Mouse (Mus musculus): ENCODE measurements at regions not wholly inside any gene's neighbourhood (a gene's known extent, or its start where the extent isn't known, plus 50 kb on each side); places are given as distances from the start of the nearest gene placed in this dataset.

GRCm38 (mm10) chr10:67339371-67339929 is 54.3 kb upstream of the Nrbf2 start:
- no peak overlapping the region for H3K4me2 ChIP-seq (replicated peaks)
- H3K4me1 ChIP-seq (replicated peaks): no peaks in the 10 kb centered on the region
- 55% methylated on average over 10 of the region's 10 CpGs for WGBS
- H3K36me3 ChIP-seq: no peaks in the 10 kb centered on the region
- H3K27me3 ChIP-seq: no peaks in the 10 kb centered on the region
- H3K9me3 ChIP-seq: no peaks in the 10 kb centered on the region
- ATAC-seq: no peak
- H3K9ac ChIP-seq (replicated peaks): no peak overlapping the region
- H3K27ac ChIP-seq: no peak overlapping the region
- H3K4me3 ChIP-seq (replicated peaks): no peak overlapping the region

GRCm38 (mm10) chr10:67344722-67345121 is 59.6 kb upstream of the Nrbf2 start:
- Histone ChIP-seq H3K4me2 (replicated peaks) (no peak overlapping the region), H3K4me1 (replicated peaks) (no peaks in the 10 kb centered on the region), H3K27ac (no peak overlapping the region), H3K4me3 (replicated peaks) (no peak overlapping the region), H3K9ac (replicated peaks) (no peak overlapping the region), H3K36me3 (no peaks in the 10 kb centered on the region), H3K9me3 (no peaks in the 10 kb centered on the region), H3K27me3 (no peaks in the 10 kb centered on the region)
- no peak for ATAC-seq
- WGBS: 88% methylated on average over 4 of the region's 4 CpGs

GRCm38 (mm10) chr10:67350956-67351355 is 65.9 kb upstream of the Nrbf2 start:
- H3K4me2 ChIP-seq (replicated peaks): no peak overlapping the region
- H3K9ac ChIP-seq (replicated peaks): no peak overlapping the region
- 45% methylated on average over 2 of the region's 2 CpGs for WGBS
- no peak overlapping the region for H3K4me3 ChIP-seq (replicated peaks)
- ATAC-seq: no peak
- H3K9me3 ChIP-seq: no peaks in the 10 kb centered on the region
- H3K27ac ChIP-seq: no peak overlapping the region
- H3K4me1 ChIP-seq (replicated peaks): no peaks in the 10 kb centered on the region
- no peaks in the 10 kb centered on the region for H3K36me3 ChIP-seq
- no peaks in the 10 kb centered on the region for H3K27me3 ChIP-seq

- ATAC-seq: no peak
- Histone ChIP-seq H3K9ac (replicated peaks) (no peak overlapping the region), H3K4me1 (replicated peaks) (no peaks in the 10 kb centered on the region), H3K4me3 (replicated peaks) (no peak overlapping the region), H3K4me2 (replicated peaks) (no peak overlapping the region), H3K9me3 (no peaks in the 10 kb centered on the region), H3K36me3 (no peaks in the 10 kb centered on the region), H3K27ac (no peak overlapping the region), H3K27me3 (no peaks in the 10 kb centered on the region)
- WGBS: 85% methylated on average over 8 of the region's 8 CpGs
These were observed 75.7 kb upstream of the Nrbf2 start for GRCm38 (mm10) chr10:67360793-67361192.

GRCm38 (mm10) chr10:67361281-67361680 is 76.2 kb upstream of the Nrbf2 start:
- H3K4me2 ChIP-seq (replicated peaks): no peak overlapping the region
- H3K27ac ChIP-seq: no peak overlapping the region
- no peak overlapping the region for H3K9ac ChIP-seq (replicated peaks)
- WGBS: 94% methylated on average over 4 of the region's 4 CpGs
- H3K4me1 ChIP-seq (replicated peaks): no peaks in the 10 kb centered on the region
- no peak overlapping the region for H3K4me3 ChIP-seq (replicated peaks)
- no peaks in the 10 kb centered on the region for H3K27me3 ChIP-seq
- no peaks in the 10 kb centered on the region for H3K9me3 ChIP-seq
- ATAC-seq: no peak
- no peaks in the 10 kb centered on the region for H3K36me3 ChIP-seq

GRCm38 (mm10) chr10:67364595-67364994 is 79.5 kb upstream of the Nrbf2 start:
- no peaks in the 10 kb centered on the region for H3K27me3 ChIP-seq
- H3K9ac ChIP-seq (replicated peaks): no peak overlapping the region
- no peak overlapping the region for H3K4me2 ChIP-seq (replicated peaks)
- no peaks in the 10 kb centered on the region for H3K9me3 ChIP-seq
- no peak for ATAC-seq
- 89% methylated on average over 3 of the region's 3 CpGs for WGBS
- no peak overlapping the region for H3K27ac ChIP-seq
- no peaks in the 10 kb centered on the region for H3K36me3 ChIP-seq
- no peak overlapping the region for H3K4me3 ChIP-seq (replicated peaks)
- H3K4me1 ChIP-seq (replicated peaks): no peaks in the 10 kb centered on the region

GRCm38 (mm10) chr10:67365158-67365557 is 80.1 kb upstream of the Nrbf2 start:
- H3K27ac ChIP-seq: no peak overlapping the region
- H3K9ac ChIP-seq (replicated peaks): no peak overlapping the region
- H3K36me3 ChIP-seq: no peaks in the 10 kb centered on the region
- no peaks in the 10 kb centered on the region for H3K27me3 ChIP-seq
- no peaks in the 10 kb centered on the region for H3K9me3 ChIP-seq
- no peak overlapping the region for H3K4me3 ChIP-seq (replicated peaks)
- H3K4me2 ChIP-seq (replicated peaks): no peak overlapping the region
- ATAC-seq: no peak
- no peaks in the 10 kb centered on the region for H3K4me1 ChIP-seq (replicated peaks)
- WGBS: 91% methylated on average over 7 of the region's 7 CpGs

GRCm38 (mm10) chr10:67372569-67373161 is 87.6 kb upstream of the Nrbf2 start:
- Histone ChIP-seq H3K4me3 (replicated peaks) (no peak overlapping the region), H3K4me2 (replicated peaks) (no peak overlapping the region), H3K9ac (replicated peaks) (no peak overlapping the region), H3K9me3 (no peaks in the 10 kb centered on the region), H3K4me1 (replicated peaks) (no peaks in the 10 kb centered on the region), H3K27me3 (no peaks in the 10 kb centered on the region), H3K36me3 (no peaks in the 10 kb centered on the region), H3K27ac (no peak overlapping the region)
- 63% methylated on average over 13 of the region's 13 CpGs for WGBS
- ATAC-seq: no peak

GRCm38 (mm10) chr10:67376638-67377037 is 91.5 kb upstream of the Nrbf2 start:
- Histone ChIP-seq H3K27me3 (no peaks in the 10 kb centered on the region), H3K4me1 (replicated peaks) (no peaks in the 10 kb centered on the region), H3K9ac (replicated peaks) (no peak overlapping the region), H3K27ac (no peak overlapping the region), H3K9me3 (no peaks in the 10 kb centered on the region), H3K4me3 (replicated peaks) (no peak overlapping the region), H3K4me2 (replicated peaks) (no peak overlapping the region), H3K36me3 (no peaks in the 10 kb centered on the region)
- ATAC-seq: no peak
- 97% methylated on average over 5 of the region's 5 CpGs for WGBS

- ATAC-seq: no peak
- H3K27me3 ChIP-seq: no peaks in the 10 kb centered on the region
- WGBS: 87% methylated on average over 17 of the region's 17 CpGs
- H3K9ac ChIP-seq (replicated peaks): no peak overlapping the region
- no peak overlapping the region for H3K4me2 ChIP-seq (replicated peaks)
- no peak overlapping the region for H3K4me3 ChIP-seq (replicated peaks)
- H3K4me1 ChIP-seq (replicated peaks): no peaks in the 10 kb centered on the region
- H3K9me3 ChIP-seq: no peaks in the 10 kb centered on the region
- no peaks in the 10 kb centered on the region for H3K36me3 ChIP-seq
- no peak overlapping the region for H3K27ac ChIP-seq
These were observed 92.6 kb upstream of the Nrbf2 start for GRCm38 (mm10) chr10:67377643-67378223.

GRCm38 (mm10) chr10:67380174-67380573 is 95.1 kb upstream of the Nrbf2 start:
- Histone ChIP-seq H3K36me3 (no peaks in the 10 kb centered on the region), H3K27ac (no peak overlapping the region), H3K9me3 (no peaks in the 10 kb centered on the region), H3K4me2 (replicated peaks) (no peak overlapping the region), H3K4me3 (replicated peaks) (no peak overlapping the region), H3K9ac (replicated peaks) (no peak overlapping the region), H3K4me1 (replicated peaks) (no peaks in the 10 kb centered on the region), H3K27me3 (no peaks in the 10 kb centered on the region)
- 89% methylated on average over 5 of the region's 5 CpGs for WGBS
- no peak for ATAC-seq

GRCm38 (mm10) chr10:67383352-67383751 is 98.2 kb upstream of the Nrbf2 start:
- ATAC-seq: no peak
- Histone ChIP-seq H3K27ac (no peak overlapping the region), H3K4me1 (replicated peaks) (no peaks in the 10 kb centered on the region), H3K36me3 (no peaks in the 10 kb centered on the region), H3K27me3 (no peaks in the 10 kb centered on the region), H3K9me3 (no peaks in the 10 kb centered on the region), H3K4me3 (replicated peaks) (no peak overlapping the region), H3K4me2 (replicated peaks) (no peak overlapping the region), H3K9ac (replicated peaks) (no peak overlapping the region)
- 85% methylated on average over 4 of the region's 4 CpGs for WGBS

All from midbrain, embryonic 13.5 days (tissue).